Mouse (Mus musculus) midbrain, embryonic 11.5 days (tissue): ENCODE results near the gene Rpa3. TPM values are rescaled to one million over a fixed set of nuclear protein-coding genes. Genes with fewer than 3 reads are reported as not detected.

Experiments
- ATAC-seq: fragments of 200-750 bp; cut with Nextera tagmentation; 2 replicates; pipeline ENCODE4 v1.8.0; 2017; ENCODE audit warnings: moderate TSS enrichment, moderate library complexity; ENCODE audit not compliant: low FRiP score
- DNase-seq: peaks from one replicate; pipeline ENCODE4 v3.0.0; 2015; ENCODE audit warnings: low spot score; ENCODE audit errors: missing footprints
- H3K27ac ChIP-seq: fragments of 300-500 bp; sonication (generic); 2 replicates; pipeline ENCODE4 v1.5.1; 2014; ENCODE audit warnings: low read depth, low read length
- H3K27me3 ChIP-seq: fragments of 300-500 bp; sonication (generic); 2 replicates; pipeline ENCODE4 v1.6.1; 2014; ENCODE audit warnings: mild to moderate bottlenecking, low read length, moderate library complexity, mixed read lengths; ENCODE audit not compliant: control insufficient read depth, insufficient read depth
- H3K36me3 ChIP-seq: fragments of 300-500 bp; sonication (generic); 2 replicates; pipeline ENCODE4 v1.6.1; 2014; ENCODE audit warnings: mild to moderate bottlenecking, low read length, moderate library complexity, mixed read lengths; ENCODE audit not compliant: control insufficient read depth, insufficient read depth
- H3K4me1 ChIP-seq: fragments of 300-500 bp; sonication (generic); 2 replicates; pipeline ENCODE4 v1.6.1; 2014; ENCODE audit warnings: low read length; ENCODE audit not compliant: control insufficient read depth, insufficient read depth
- H3K4me2 ChIP-seq: fragments of 300-500 bp; sonication (generic); 2 replicates; pipeline ENCODE4 v1.6.1; 2014; ENCODE audit warnings: mild to moderate bottlenecking, moderate library complexity
- H3K4me3 ChIP-seq: fragments of 300-500 bp; sonication (generic); 2 replicates; pipeline ENCODE4 v1.5.1; 2014; ENCODE audit warnings: low read depth, low read length
- H3K9ac ChIP-seq: fragments of 300-500 bp; sonication (generic); 2 replicates; pipeline ENCODE4 v1.6.1; 2014; ENCODE audit warnings: low read length
- H3K9me3 ChIP-seq: fragments of 300-500 bp; sonication (generic); 2 replicates; pipeline ENCODE4 v1.6.1; 2016; ENCODE audit warnings: low read length; ENCODE audit not compliant: control insufficient read depth
- WGBS: fragments of 180-500 bp; shearing (Covaris S2); extraction: QIAGEN DNeasy Blood & Tissue Kit; methylation state at CpG from one replicate; pipeline ENCODE4 v1.1.7; 2014; 5-methylcytosine and 5-hydroxymethylcytosine counted together
- polyA plus RNA-seq: library from polyadenylated mRNA; unstranded; fragments of >200 nt; fragmentation: Nextera tagmentation; extraction: Ambion mirVana; gene quantifications from 2 replicates; pipeline ENCODE4 v1.2.1, GENCODE M21; 2014

The Rpa3 gene
- polyA plus RNA-seq, 1 experiment from 2014 or later, result 187 TPM

- Histone ChIP-seq H3K4me3 (no peak overlapping the region), H3K4me1 (no peaks in the 10 kb centered on the region), H3K36me3 (no peaks in the 10 kb centered on the region; the same call in 1 of the 2 replicates), H3K27me3 (no peaks in the 10 kb centered on the region), H3K9ac (no peak overlapping the region), H3K9me3 (no peaks in the 10 kb centered on the region), H3K27ac (no peak overlapping the region), H3K4me2 (no peak overlapping the region)
- DNase-seq (no peak), ATAC-seq (no peak)
- WGBS, result 88% methylated on average over 3 of the region's 3 CpGs
Measured at GRCm38 (mm10) chr6:8227035-8227434, 31.9 kb downstream of the Rpa3 start.

- H3K27ac ChIP-seq, result no peak overlapping the region
- no peaks in the 10 kb centered on the region for H3K27me3 ChIP-seq
- H3K4me2 ChIP-seq, result peak overlapping the region; percentile 58
- no peaks in the 10 kb centered on the region; the same call in 1 of the 2 replicates for H3K36me3 ChIP-seq
- DNase-seq (no peak), ATAC-seq (no peak)
- no peak overlapping the region for H3K4me3 ChIP-seq
- no peaks in the 10 kb centered on the region for H3K9me3 ChIP-seq
- no peak overlapping the region for H3K9ac ChIP-seq
- 92% methylated on average over 3 of the region's 3 CpGs for WGBS
- H3K4me1 ChIP-seq, result peaks cover 7% of the 10 kb centered on the region; the same call in 1 of the 2 replicates
Measured at GRCm38 (mm10) chr6:8210661-8211060, 48.3 kb downstream of the Rpa3 start.

- ATAC-seq, result peak; percentile 4; the same call in 1 of the 2 replicates
- no peaks in the 10 kb centered on the region; the same call in 1 of the 2 replicates for H3K36me3 ChIP-seq
- H3K9me3 ChIP-seq, result no peaks in the 10 kb centered on the region
- H3K27me3 ChIP-seq, result no peaks in the 10 kb centered on the region
- no peak for DNase-seq
- H3K9ac ChIP-seq, result peak overlapping the region; percentile 80
- H3K27ac ChIP-seq, result peak overlapping the region; percentile 82; the same call in 1 of the 2 replicates
- peak overlapping the region; percentile 64 for H3K4me3 ChIP-seq
- H3K4me2 ChIP-seq, result peak overlapping the region; percentile 58
- WGBS, result 14% methylated on average over 10 of the region's 10 CpGs
- H3K4me1 ChIP-seq, result peaks cover 7% of the 10 kb centered on the region; the same call in 1 of the 2 replicates
Measured at GRCm38 (mm10) chr6:8209866-8210186, 49.1 kb downstream of the Rpa3 start.

GRCm38 (mm10) chr6:8209047-8209865 lies 49.7 kb downstream of the Rpa3 start, which contains the start of gene Mios:
TSS of gene Mios (plus strand) at chr6:8209222.
- peak; percentile 99 for ATAC-seq
- Histone ChIP-seq H3K4me1 (peaks cover 7% of the 10 kb centered on the region; the same call in 1 of the 2 replicates), H3K36me3 (no peaks in the 10 kb centered on the region), H3K27me3 (no peaks in the 10 kb centered on the region), H3K4me3 (peak within 1 kb of the TSS; percentile 64), H3K27ac (peak within 1 kb of the TSS; percentile 82), H3K9ac (peak within 1 kb of the TSS; percentile 80), H3K9me3 (no peaks in the 10 kb centered on the region), H3K4me2 (peak within 1 kb of the TSS; percentile 58)
- WGBS, result under 1% methylated on average over 79 of the region's 90 CpGs
- DNase-seq, result peak; percentile 99

Other genes with a start within 250 kb of the Rpa3 start
- gene Col28a1, start 66.6 kb downstream of the Rpa3 start, polyA plus RNA-seq, result 0.04 TPM in 1 of 2 replicates, not detected in the other
- gene Mios, start 50.0 kb downstream of the Rpa3 start, polyA plus RNA-seq, result 26.9 and 28.5 TPM in 2 replicates
- 28.5 and 30.2 TPM in 2 replicates for gene Umad1, start 115 bp upstream of the Rpa3 start, polyA plus RNA-seq
- gene Gm45062, start 277 bp upstream of the Rpa3 start, polyA plus RNA-seq, result 15.6 and 19.9 TPM in 2 replicates